Comparison of ENCODE assay signal across 8 mouse cellular contexts in genomic region chr3:89280606-89281511, GRCm38 (mm10). TPM values are rescaled to one million over a fixed set of nuclear protein-coding genes. Genes with fewer than 3 reads are reported as not detected.
DNase-seq lines count a peak whose midpoint lies in the region; ATAC-seq and TF ChIP-seq lines count a peak whose summit lies in the region.

Gene Efna1 (minus strand): TSS chr3:89281142.

- H3K36me3 ChIP-seq in heart, adult 2 months (ENCODE audit: control insufficient read depth, insufficient read depth, low read length) = peaks cover under 1% of the 10 kb centered on the region; the same call in 1 of the 2 replicates
- H3K36me3 ChIP-seq in liver, embryonic 15.5 days (replicated peaks) = no peaks in the 10 kb centered on the region
- no peaks in the 10 kb centered on the region for H3K36me3 ChIP-seq in neural tube, embryonic 13.5 days

- 0 out of 2 replicates have a peak, but pooled peaks have one; percentile 44 for TF ChIP-seq EP300 in heart, adult 2 months (IDR thresholded peaks at IDR 0.05; ENCODE audit: insufficient read depth, low read depth, low read length)

- TF ChIP-seq POLR2A in heart, adult 2 months (IDR thresholded peaks at IDR 0.05; ENCODE audit: insufficient read depth, low read depth, low read length) = peak; percentile 81; the same call in 1 of the 2 replicates

- peak within 1 kb of the TSS; percentile 58 for H3K9ac ChIP-seq in heart, adult 2 months (ENCODE audit: low read depth, low read length)
- no peak within 1 kb of the TSS; the same call in 1 of the 2 replicates for H3K9ac ChIP-seq in liver, embryonic 15.5 days
- peak within 1 kb of the TSS; percentile 72 for H3K9ac ChIP-seq in neural tube, embryonic 13.5 days

- DNase-seq in thymus, postnatal 14 days = peak; percentile 21
- DNase-seq in thymus, postnatal 25 days = no peak
- peak; percentile 37 to 44 for DNase-seq in cerebellum, postnatal 36 days
- peak; percentile 81 to 85 for DNase-seq in heart, adult 2 months
- DNase-seq in kidney, adult 18-20 months = peak; percentile 85
- DNase-seq in frontal cortex, postnatal 36 days (ENCODE audit: low spot score in 2 of 2) = no peak

- peak; percentile 46 for TF ChIP-seq CTCF in heart, adult 2 months (IDR thresholded peaks at IDR 0.05)

- no peaks in the 10 kb centered on the region for H3K79me2 ChIP-seq in heart, adult 2 months (replicated peaks; ENCODE audit: control insufficient read depth, insufficient read depth, low read length)

- H3K27me3 ChIP-seq in heart, adult 2 months (ENCODE audit: control insufficient read depth, insufficient read depth, low read length) = no peaks in the 10 kb centered on the region
- H3K27me3 ChIP-seq in liver, embryonic 15.5 days = peaks cover 90% of the 10 kb centered on the region
- H3K27me3 ChIP-seq in neural tube, embryonic 13.5 days = peaks cover 48% of the 10 kb centered on the region

- peak within 1 kb of the TSS; percentile 69 for H3K4me2 ChIP-seq in liver, embryonic 15.5 days
- H3K4me2 ChIP-seq in neural tube, embryonic 13.5 days = peak within 1 kb of the TSS; percentile 94

- H3K4me3 ChIP-seq in heart, adult 2 months = peak within 1 kb of the TSS; percentile 84
- H3K4me3 ChIP-seq in liver, embryonic 15.5 days (replicated peaks) = peak within 1 kb of the TSS; percentile 52
- H3K4me3 ChIP-seq in neural tube, embryonic 13.5 days = peak within 1 kb of the TSS; percentile 49

- intact Hi-C loops in heart, adult 2 months (cut with DNase I) = no loop called here

- WGBS in heart, adult 2 months = under 1% methylated on average over 52 of the region's 52 CpGs
- WGBS in liver, embryonic 15.5 days (ENCODE audit: insufficient replicate concordance) = 2% methylated on average over 52 of the region's 52 CpGs
- WGBS in neural tube, embryonic 13.5 days = under 1% methylated on average over 52 of the region's 52 CpGs

- peak within 1 kb of the TSS; percentile 99 for H3K27ac ChIP-seq in heart, adult 2 months
- H3K27ac ChIP-seq in liver, embryonic 15.5 days (replicated peaks) = peak within 1 kb of the TSS; percentile 64
- peak within 1 kb of the TSS; percentile 68 for H3K27ac ChIP-seq in neural tube, embryonic 13.5 days (replicated peaks)

- H3K9me3 ChIP-seq in liver, embryonic 15.5 days (replicated peaks) = no peaks in the 10 kb centered on the region
- no peaks in the 10 kb centered on the region for H3K9me3 ChIP-seq in neural tube, embryonic 13.5 days

- ATAC-seq in liver, embryonic 15.5 days (ENCODE audit: insufficient read depth) = peak; percentile 60
- peak; percentile 40 for ATAC-seq in neural tube, embryonic 13.5 days (ENCODE audit: low read depth)

- H3K4me1 ChIP-seq in heart, adult 2 months (ENCODE audit: control insufficient read depth, insufficient read depth, low read length) = peaks cover 11% of the 10 kb centered on the region
- H3K4me1 ChIP-seq in liver, embryonic 15.5 days (replicated peaks) = peaks cover 30% of the 10 kb centered on the region
- peaks cover 60% of the 10 kb centered on the region for H3K4me1 ChIP-seq in neural tube, embryonic 13.5 days (replicated peaks)

RNA-seq across cellular contexts. Expression of gene Efna1, which starts in this region (rescaled TPM):
- total RNA-seq in heart, adult 2 months (2021) = 10 to 100 TPM; 22.6 to 28.4 TPM
- 39.6 and 44.4 TPM in 2 replicates for polyA plus RNA-seq in heart, adult 2 months (2012; rRNA removed)
- 8.9 and 11.2 TPM in 2 replicates for polyA plus RNA-seq in liver, embryonic 15.5 days (2015; fragmentation: Nextera tagmentation; extraction: Ambion mirVana)
- 12.5 and 14.5 TPM in 2 replicates for polyA plus RNA-seq in neural tube, embryonic 13.5 days (2015; fragmentation: Nextera tagmentation; extraction: Ambion mirVana)

Comparison
In these comparisons a context has a peak if more than half of its experiments do, and no peak if none do; other contexts are left out.
1. DNase-seq: peak in thymus, postnatal 14 days (single experiment), cerebellum, postnatal 36 days (2 of 2), heart, adult 2 months (2 of 2) and kidney, adult 18-20 months (single experiment); none in thymus, postnatal 25 days (single experiment) and frontal cortex, postnatal 36 days (0 of 2).
2. Peak in every context shown above with its lines, with median percentiles within 50 percentile points of each other: H3K27ac ChIP-seq and H3K4me3 ChIP-seq.